Mouse (Mus musculus): ENCODE results near the gene Iqgap2.

DNA sequence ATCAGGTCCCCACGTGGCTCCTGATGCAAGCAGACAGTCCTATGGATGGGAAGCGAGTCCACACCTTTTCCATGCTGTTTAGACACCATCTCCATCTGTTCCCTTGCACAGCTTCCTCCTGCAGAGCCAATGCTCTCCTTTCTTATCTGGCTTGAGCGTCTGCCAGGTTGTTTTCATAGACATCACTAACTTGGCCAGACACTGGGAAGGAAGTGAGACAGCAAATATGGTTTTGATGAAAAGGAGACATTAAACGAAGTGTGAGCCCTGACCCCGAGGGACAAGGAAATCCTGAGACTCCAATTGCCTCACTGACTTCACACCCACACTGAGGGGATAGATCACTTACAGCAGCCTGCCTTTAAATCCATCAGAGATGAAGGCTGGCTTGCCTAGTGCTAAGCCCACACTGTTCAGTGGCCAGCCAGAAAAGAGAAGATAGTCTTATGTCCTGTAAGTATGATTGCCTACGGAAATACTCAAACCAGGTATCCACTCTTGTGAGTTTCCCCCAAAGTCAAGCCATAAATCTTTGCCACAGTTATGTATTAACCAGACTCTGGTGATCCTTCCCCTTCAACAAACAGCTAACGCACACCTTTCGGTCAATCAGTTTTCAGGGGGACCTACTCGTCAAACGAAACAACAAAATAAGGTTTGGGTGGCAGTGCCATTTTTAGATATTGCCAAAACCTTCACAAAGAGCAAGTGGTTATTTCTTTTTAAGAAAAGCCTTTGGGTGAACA is 102.9 kb downstream of the Iqgap2 start:
- TF ChIP-seq POLR2A (IDR thresholded peaks at IDR 0.05; ENCODE audit: insufficient read depth, low read length) (no peak), CTCF (IDR thresholded peaks at IDR 0.05; ENCODE audit: low read depth, low read length) (no peak)
